Mouse (Mus musculus) cerebellum, postnatal 4 days (tissue): ENCODE measurements at regions not wholly inside any gene's neighbourhood (a gene's known extent, or its start where the extent isn't known, plus 50 kb on each side); places are given as distances from the start of the nearest gene placed in this dataset.

ENCODE experiments used
- DNase-seq, 2 experiments: peaks; one replicate each; pipeline ENCODE4 v3.0.0; 2022; ENCODE audit warnings: low spot score in 2 of 2, mixed read lengths in 1 of 2

GRCm38 (mm10) chr2:161166681-161167080 is 57.8 kb upstream of the Chd6 start:
- DNase-seq = no peak

- DNase-seq = no peak
Measured at GRCm38 (mm10) chr2:161165495-161165894, 56.6 kb upstream of the Chd6 start.

- DNase-seq = no peak
Measured at GRCm38 (mm10) chr2:161164320-161164719, 55.4 kb upstream of the Chd6 start.
